Mouse (Mus musculus) G1E-ER4 (cell line): Measurements from ENCODE around the gene Ddb2. TPM values are rescaled to one million over a fixed set of nuclear protein-coding genes. Genes with fewer than 3 reads are reported as not detected.

Source experiments
- GATA1 ChIP-seq: IDR thresholded peaks from one replicate; pipeline ENCODE4 v1.8.0; 2012; ENCODE audit warnings: low read length, inconsistent platforms
- polyA plus RNA-seq: library from polyadenylated mRNA; stranded (reverse); fragments of >175 nt; gene quantifications from 2 replicates; pipeline ENCODE4 v1.2.3, GENCODE M21; 2012

The Ddb2 gene
- polyA plus RNA-seq, 1 experiment, result 0.79 TPM

- no peak for TF ChIP-seq GATA1
Measured at GRCm38 (mm10) chr2:91258054-91258453, 21.3 kb upstream of the Ddb2 start.

- no peak for TF ChIP-seq GATA1
Measured at GRCm38 (mm10) chr2:91257126-91257980, 20.6 kb upstream of the Ddb2 start.

- no peak for TF ChIP-seq GATA1
Measured at GRCm38 (mm10) chr2:91256256-91257125, 19.7 kb upstream of the Ddb2 start.

GRCm38 (mm10) chr2:91255661-91256150 is 18.9 kb upstream of the Ddb2 start, which contains the start of gene Pacsin3:
TSS of gene Pacsin3 (plus strand) at chr2:91255954.
- no peak for TF ChIP-seq GATA1

GRCm38 (mm10) chr2:91254725-91255380 is 18.1 kb upstream of the Ddb2 start:
- TF ChIP-seq GATA1, result no peak

GRCm38 (mm10) chr2:91252512-91252911 is 15.7 kb upstream of the Ddb2 start:
- no peak for TF ChIP-seq GATA1

GRCm38 (mm10) chr2:91252001-91252400 is 15.2 kb upstream of the Ddb2 start:
- TF ChIP-seq GATA1, result no peak

GRCm38 (mm10) chr2:91248366-91248765 is 11.6 kb upstream of the Ddb2 start:
- TF ChIP-seq GATA1, result no peak

GRCm38 (mm10) chr2:91244557-91245228 is 7.9 kb upstream of the Ddb2 start:
- TF ChIP-seq GATA1, result no peak

GRCm38 (mm10) chr2:91243416-91243815 is 6.6 kb upstream of the Ddb2 start:
- TF ChIP-seq GATA1, result no peak

GRCm38 (mm10) chr2:91242547-91242946 is 5.8 kb upstream of the Ddb2 start:
- no peak for TF ChIP-seq GATA1

- TF ChIP-seq GATA1, result no peak
Measured at GRCm38 (mm10) chr2:91229735-91230134, 7.0 kb downstream of the Ddb2 start.

GRCm38 (mm10) chr2:91223614-91224013 is 13.2 kb downstream of the Ddb2 start:
- no peak for TF ChIP-seq GATA1

GRCm38 (mm10) chr2:91220501-91220900 is 16.3 kb downstream of the Ddb2 start:
- TF ChIP-seq GATA1, result no peak

- no peak for TF ChIP-seq GATA1
Measured at GRCm38 (mm10) chr2:91217032-91217431, 19.8 kb downstream of the Ddb2 start.
